Mouse (Mus musculus): Measurements from ENCODE around the gene Snx32.

DNA sequence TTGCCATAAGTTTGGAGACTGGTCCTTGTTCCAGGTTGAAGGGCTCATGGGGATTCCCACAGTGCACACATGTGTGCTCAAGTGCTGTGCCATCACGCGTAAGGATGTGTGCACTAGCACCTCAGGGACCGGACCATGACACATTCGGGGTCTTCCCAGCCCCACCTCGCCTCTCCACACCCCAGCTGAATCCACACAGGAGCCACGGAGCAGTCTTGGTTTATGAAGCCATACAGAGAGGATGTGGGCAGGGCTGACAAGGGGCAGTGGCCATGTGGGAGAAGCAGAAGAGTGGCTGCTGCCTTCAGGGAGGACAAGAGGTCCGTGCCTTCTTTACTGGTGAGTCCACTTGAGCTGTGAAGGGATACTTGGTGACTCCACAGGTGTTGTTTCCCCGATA is 45.3 kb downstream of the Snx32 start:
- TF ChIP-seq CTCF (IDR thresholded peaks at IDR 0.05; ENCODE audit: borderline replicate concordance, extremely low read depth, insufficient read depth, insufficient read length) (no peak), POLR2A (IDR thresholded peaks at IDR 0.05; ENCODE audit: borderline replicate concordance, extremely low read depth, insufficient read depth, insufficient read length, poor library complexity, severe bottlenecking) (no peak)

Measured in brain, embryonic 14.5 days (tissue).